Mouse (Mus musculus): ENCODE measurements around the gene Nrcam.

- no peak for TF ChIP-seq POLR2A (IDR thresholded peaks at IDR 0.05; ENCODE audit: borderline replicate concordance, control insufficient read depth, low read depth, low read length)
- TF ChIP-seq CTCF (IDR thresholded peaks at IDR 0.05; ENCODE audit: control insufficient read depth, insufficient read depth, low read length), result no peak
These were observed 95.3 kb downstream of the Nrcam start for GRCm38 (mm10) chr12:44424011-44424410.

Data from bone marrow, adult 2 months (tissue).